Mouse (Mus musculus) testis, adult 2 months (tissue): Measurements from ENCODE around the gene Eif5a2.

Source experiments
- CTCF ChIP-seq: fragments of 200-500 bp; IDR thresholded peaks from 2 replicates; pipeline ENCODE4 v1.5.1; 2012; ENCODE audit warnings: low read depth, mild to moderate bottlenecking, inconsistent platforms, low read length, moderate library complexity; ENCODE audit not compliant: control insufficient read depth, insufficient read depth, insufficient replicate concordance
- POLR2A ChIP-seq: fragments of 200-500 bp; IDR thresholded peaks from 2 replicates; pipeline ENCODE4 v1.6.1; 2012; ENCODE audit warnings: low read depth, mild to moderate bottlenecking, inconsistent platforms, low read length, moderate library complexity; ENCODE audit not compliant: control insufficient read depth

- TF ChIP-seq CTCF (no peak), POLR2A (no peak)
Measured at GRCm38 (mm10) chr3:28847115-28847514, 66.0 kb downstream of the Eif5a2 start.
